Comparison of ENCODE assay signal across 8 mouse cellular contexts in genomic region chr6:125215148-125215954, GRCm38 (mm10). TPM values are rescaled to one million over a fixed set of nuclear protein-coding genes. Genes with fewer than 3 reads are reported as not detected.
DNase-seq lines count a peak whose midpoint lies in the region; ATAC-seq and TF ChIP-seq lines count a peak whose summit lies in the region.

Vamp1 (plus strand) TSS chr6:125215551.

- H3K9ac ChIP-seq in hindbrain, postnatal 0 days (replicated peaks; ENCODE audit: low read length), result peak within 1 kb of the TSS; percentile 72

- DNase-seq in ZHBTc4 (ENCODE audit: low read depth, low spot score), result peak; percentile 98
- peak; percentile 92 for DNase-seq in gastrocnemius, adult 2 months
- peak; percentile 99 for DNase-seq in hindbrain, postnatal 0 days (ENCODE audit: low spot score)
- DNase-seq in left cerebral cortex, adult 2 months (ENCODE audit: extremely low spot score in 1 of 2, low spot score in 2 of 2), result peak; percentile 92
- peak; percentile 96 to 98 for DNase-seq in right cerebral cortex, adult 2 months (ENCODE audit: low spot score in 2 of 2)
- DNase-seq in urinary bladder, postnatal 14 days (ENCODE audit: low spot score), result peak; percentile 95

- peak within 1 kb of the TSS; percentile 94 for H3K4me3 ChIP-seq in gastrocnemius, adult 2 months
- H3K4me3 ChIP-seq in hindbrain, postnatal 0 days (ENCODE audit: low read length), result peak within 1 kb of the TSS; percentile 72
- peak within 1 kb of the TSS; percentile 95 for H3K4me3 ChIP-seq in left cerebral cortex, adult 2 months

- TF ChIP-seq CTCF in gastrocnemius, adult 2 months (IDR thresholded peaks at IDR 0.05), result no peak
- peak; percentile 22; the same call in 1 of the 2 replicates for TF ChIP-seq CTCF in hindbrain, postnatal 0 days (IDR thresholded peaks at IDR 0.05; ENCODE audit: low read depth)
- TF ChIP-seq CTCF in left cerebral cortex, adult 2 months (IDR thresholded peaks at IDR 0.05), result no peak; the same call in 1 of the 2 replicates

- ATAC-seq in common myeloid progenitor, adult 5-6 weeks (replicated peaks; ENCODE audit: low read depth, poor library complexity, severe bottlenecking), result peak; percentile 87
- ATAC-seq in hindbrain, postnatal 0 days, result peak; percentile 98
- ATAC-seq in megakaryocyte, adult 5-6 weeks (ENCODE audit: poor library complexity, severe bottlenecking), result peak; percentile 88

- intact Hi-C loops in gastrocnemius, adult 2 months (cut with DNase I), result no loop called here
- intact Hi-C loops in left cerebral cortex, adult 2 months (cut with DNase I), result loop anchor here (1.0 to 5.0 kb wide), 3 partner anchors 23 to 1427 kb away; no protein-coding TSS in a partner anchor

- H3K27ac ChIP-seq in gastrocnemius, adult 2 months, result peak within 1 kb of the TSS; percentile 88
- H3K27ac ChIP-seq in hindbrain, postnatal 0 days, result peak within 1 kb of the TSS; percentile 88
- H3K27ac ChIP-seq in left cerebral cortex, adult 2 months, result peak within 1 kb of the TSS; percentile 93

- no peaks in the 10 kb centered on the region for H3K36me3 ChIP-seq in hindbrain, postnatal 0 days (ENCODE audit: insufficient read depth, low read length)

- under 1% methylated on average over 48 of the region's 48 CpGs for whole genome bisulfite sequencing in hindbrain, postnatal 0 days

- peak within 1 kb of the TSS; percentile 94 for H3K4me2 ChIP-seq in hindbrain, postnatal 0 days (ENCODE audit: low read depth, low read length)

- H3K9me3 ChIP-seq in hindbrain, postnatal 0 days (ENCODE audit: low read length), result no peaks in the 10 kb centered on the region

- H3K4me1 ChIP-seq in hindbrain, postnatal 0 days (ENCODE audit: insufficient read depth, low read length), result peaks cover 6% of the 10 kb centered on the region

- H3K27me3 ChIP-seq in hindbrain, postnatal 0 days (ENCODE audit: insufficient read depth, low read length), result no peaks in the 10 kb centered on the region; the same call in 1 of the 2 replicates

RNA-seq across cellular contexts. Expression of gene Vamp1, which starts in this region (rescaled TPM):
- 4.9 and 8.0 TPM in 2 replicates for total RNA-seq in common myeloid progenitor, adult 5-6 weeks (2017)
- total RNA-seq in gastrocnemius, adult 2 months (2021), result 10 to 100 TPM; 14.3 to 16.0 TPM
- 74.6 and 85.3 TPM in 2 replicates for total RNA-seq in hindbrain, postnatal 0 days (2014; rRNA removed)
- 73.0 and 74.6 TPM in 2 replicates for polyA plus RNA-seq in hindbrain, postnatal 0 days (2015; fragmentation: Nextera tagmentation; extraction: Ambion mirVana)
- 100 to 1,000 TPM; 125 to 128 TPM for total RNA-seq in left cerebral cortex, adult 2 months (2021)
- total RNA-seq in megakaryocyte, adult 5-6 weeks (2015), result 12.6 and 13.9 TPM in 2 replicates
- total RNA-seq in megakaryocyte, adult 5-6 weeks (2017), result 7.9 and 8.9 TPM in 2 replicates

Comparison
In these comparisons a context has a peak if more than half of its experiments do, and no peak if none do; other contexts are left out.
1. Peak in every context shown above with its lines: DNase-seq, ATAC-seq, H3K4me3 ChIP-seq and H3K27ac ChIP-seq.